Mouse (Mus musculus): Measurements from ENCODE around the gene Vrk3. TPM values are rescaled to one million over a fixed set of nuclear protein-coding genes. Genes with fewer than 3 reads are reported as not detected.
"Not testable (repeated sequence)": the region's sequence is repeated elsewhere in the genome, so short reads cannot be mapped to it uniquely, and the experiment has no call there.

Gene Vrk3
- 35.2 and 37.8 TPM in 2 replicates for polyA plus RNA-seq (2016; fragmentation: Nextera tagmentation; extraction: Ambion mirVana)

GRCm38 (mm10) chr7:44748101-44749044 lies at the start of gene Vrk3:
Vrk3 (plus strand) TSS chr7:44748413.
- peak within 1 kb of the TSS; percentile 63 for H3K4me3 ChIP-seq
- peaks cover 23% of the 10 kb centered on the region for H3K4me1 ChIP-seq
- no peaks in the 10 kb centered on the region for H3K9me3 ChIP-seq
- no peak within 1 kb of the TSS for H3K27ac ChIP-seq
- H3K27me3 ChIP-seq (replicated peaks) = no peaks in the 10 kb centered on the region
- under 1% methylated on average over 44 of the region's 44 CpGs for WGBS
- peak within 1 kb of the TSS; percentile 76 for H3K4me2 ChIP-seq (replicated peaks)
- H3K9ac ChIP-seq = peak within 1 kb of the TSS; percentile 59
- peaks cover 14% of the 10 kb centered on the region for H3K36me3 ChIP-seq
- ATAC-seq (ENCODE audit: low FRiP score, low read depth) = peak; percentile 96

GRCm38 (mm10) chr7:44701921-44702320 lies 46.3 kb upstream of the Vrk3 start:
- H3K27me3 ChIP-seq (replicated peaks) = no peaks in the 10 kb centered on the region
- no peak overlapping the region for H3K9ac ChIP-seq
- H3K4me1 ChIP-seq = 0 out of 2 replicates have a peak, but pooled peaks cover 6% of the 10 kb centered on the region
- no peak overlapping the region for H3K27ac ChIP-seq
- H3K4me2 ChIP-seq (replicated peaks) = no peak overlapping the region
- ATAC-seq (ENCODE audit: low FRiP score, low read depth) = peak; percentile 53; the same call in 1 of the 2 replicates
- 11% methylated on average over 6 of the region's 6 CpGs for WGBS
- no peak overlapping the region for H3K4me3 ChIP-seq
- no peaks in the 10 kb centered on the region for H3K9me3 ChIP-seq
- H3K36me3 ChIP-seq = no peaks in the 10 kb centered on the region

- Histone ChIP-seq H3K27me3 (replicated peaks) (no peaks in the 10 kb centered on the region), H3K27ac (no peak overlapping the region), H3K9ac (no peak overlapping the region), H3K4me3 (no peak overlapping the region), H3K36me3 (no peaks in the 10 kb centered on the region), H3K4me2 (replicated peaks) (no peak overlapping the region), H3K9me3 (no peaks in the 10 kb centered on the region), H3K4me1 (no peaks in the 10 kb centered on the region)
- no peak for ATAC-seq (ENCODE audit: low FRiP score, low read depth)
- WGBS = 84% methylated on average over 8 of the region's 8 CpGs
Measured at GRCm38 (mm10) chr7:44702985-44703384, 45.2 kb upstream of the Vrk3 start.

- Histone ChIP-seq H3K27me3 (replicated peaks) (no peaks in the 10 kb centered on the region), H3K9me3 (no peaks in the 10 kb centered on the region), H3K4me2 (replicated peaks) (no peak overlapping the region), H3K36me3 (no peaks in the 10 kb centered on the region), H3K9ac (no peak overlapping the region), H3K4me3 (no peak overlapping the region), H3K4me1 (no peaks in the 10 kb centered on the region), H3K27ac (no peak overlapping the region)
- WGBS = 62% methylated on average over 3 of the region's 3 CpGs
- ATAC-seq (ENCODE audit: low FRiP score, low read depth) = no peak
Measured at GRCm38 (mm10) chr7:44704363-44704762, 43.9 kb upstream of the Vrk3 start.

DNA sequence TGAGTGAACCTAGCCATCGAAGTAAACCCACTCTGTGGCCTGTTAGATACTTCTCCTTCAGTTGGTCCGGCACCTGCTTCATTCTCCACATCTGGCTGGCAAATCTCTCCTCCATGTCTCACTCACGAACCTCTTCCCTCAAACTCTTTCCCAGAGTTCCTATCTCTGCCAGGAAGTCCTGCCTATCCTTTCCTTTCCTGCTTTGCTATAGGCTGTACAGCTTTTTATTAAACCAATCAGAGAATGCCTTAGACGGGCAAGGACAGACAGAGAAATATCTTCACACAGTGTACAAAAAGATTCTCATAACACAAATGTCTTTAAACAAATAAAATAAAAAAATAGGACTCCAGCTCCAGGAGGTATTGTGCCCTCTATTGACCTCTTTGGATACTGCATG lies 43.1 kb upstream of the Vrk3 start:
- 86% methylated on average over 4 of the region's 4 CpGs for WGBS
- ATAC-seq (ENCODE audit: low FRiP score, low read depth) = no peak
- Histone ChIP-seq H3K9ac (no peak overlapping the region), H3K27me3 (replicated peaks) (no peaks in the 10 kb centered on the region), H3K27ac (no peak overlapping the region), H3K4me1 (no peaks in the 10 kb centered on the region), H3K4me3 (no peak overlapping the region), H3K36me3 (no peaks in the 10 kb centered on the region), H3K4me2 (replicated peaks) (no peak overlapping the region), H3K9me3 (no peaks in the 10 kb centered on the region)

GRCm38 (mm10) chr7:44706322-44706721 lies 41.9 kb upstream of the Vrk3 start:
- Histone ChIP-seq H3K36me3 (no peaks in the 10 kb centered on the region), H3K9me3 (no peaks in the 10 kb centered on the region), H3K4me1 (no peaks in the 10 kb centered on the region), H3K4me3 (no peak overlapping the region), H3K9ac (no peak overlapping the region), H3K27ac (no peak overlapping the region), H3K4me2 (replicated peaks) (no peak overlapping the region), H3K27me3 (replicated peaks) (no peaks in the 10 kb centered on the region)
- ATAC-seq (ENCODE audit: low FRiP score, low read depth) = no peak

DNA sequence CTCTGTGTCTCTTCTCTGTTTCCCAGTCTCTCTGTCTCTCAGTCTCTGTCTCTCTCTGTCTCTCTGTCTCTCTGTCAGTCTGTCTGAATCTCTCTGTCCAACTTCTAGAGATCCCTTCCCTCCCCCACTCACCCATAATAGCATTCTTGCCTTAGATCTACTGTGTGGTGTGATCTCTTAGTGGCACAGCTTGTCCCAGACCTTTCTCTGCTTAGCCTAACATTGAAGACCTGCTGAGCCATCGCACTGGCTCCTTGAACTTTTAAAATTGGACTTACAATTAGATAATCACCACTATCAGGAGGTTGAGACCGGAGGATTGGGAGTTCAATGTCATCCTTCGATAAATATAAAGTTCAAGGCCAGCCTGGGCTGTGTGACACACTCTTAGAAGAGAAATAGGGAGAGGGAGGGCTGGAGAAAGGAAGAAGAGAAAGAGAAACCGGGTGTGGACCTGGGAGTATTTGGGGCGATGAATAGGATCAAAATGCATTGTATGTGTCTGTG lies 41.0 kb upstream of the Vrk3 start:
- Histone ChIP-seq H3K9me3 (no peaks in the 10 kb centered on the region), H3K36me3 (no peaks in the 10 kb centered on the region), H3K4me3 (no peak overlapping the region), H3K4me2 (replicated peaks) (no peak overlapping the region), H3K27me3 (replicated peaks) (no peaks in the 10 kb centered on the region), H3K27ac (no peak overlapping the region), H3K9ac (no peak overlapping the region), H3K4me1 (no peaks in the 10 kb centered on the region)
- ATAC-seq (ENCODE audit: low FRiP score, low read depth) = no peak
- WGBS = 90% methylated on average over 5 of the region's 5 CpGs

- not testable (repeated sequence) for H3K36me3 ChIP-seq; H3K9ac ChIP-seq; ATAC-seq (ENCODE audit: low FRiP score, low read depth); H3K27me3 ChIP-seq (replicated peaks); H3K4me3 ChIP-seq; H3K4me1 ChIP-seq; H3K27ac ChIP-seq; H3K9me3 ChIP-seq; H3K4me2 ChIP-seq (replicated peaks)
- 86% methylated on average over 6 of the region's 6 CpGs for WGBS
Measured at GRCm38 (mm10) chr7:44708093-44708492, 40.1 kb upstream of the Vrk3 start.

GRCm38 (mm10) chr7:44708574-44708973 lies 39.6 kb upstream of the Vrk3 start, which contains the start of gene Izumo2:
Izumo2 (plus strand) TSS chr7:44708742.
- no peak for ATAC-seq (ENCODE audit: low FRiP score, low read depth)
- Histone ChIP-seq H3K4me2 (replicated peaks) (no peak within 1 kb of the TSS), H3K27me3 (replicated peaks) (no peaks in the 10 kb centered on the region), H3K36me3 (no peaks in the 10 kb centered on the region), H3K27ac (no peak within 1 kb of the TSS), H3K9me3 (no peaks in the 10 kb centered on the region), H3K4me1 (no peaks in the 10 kb centered on the region), H3K9ac (no peak within 1 kb of the TSS), H3K4me3 (no peak within 1 kb of the TSS)
- 78% methylated on average over 14 of the region's 14 CpGs for WGBS

- no peak overlapping the region for H3K27ac ChIP-seq
- H3K9me3 ChIP-seq = no peaks in the 10 kb centered on the region
- H3K4me2 ChIP-seq (replicated peaks) = no peak overlapping the region
- no peaks in the 10 kb centered on the region for H3K4me1 ChIP-seq
- H3K9ac ChIP-seq = no peak overlapping the region
- H3K36me3 ChIP-seq = no peaks in the 10 kb centered on the region
- H3K4me3 ChIP-seq = no peak overlapping the region
- 85% methylated on average over 5 of the region's 5 CpGs for WGBS
- no peaks in the 10 kb centered on the region for H3K27me3 ChIP-seq (replicated peaks)
- no peak for ATAC-seq (ENCODE audit: low FRiP score, low read depth)
Measured at GRCm38 (mm10) chr7:44709881-44710280, 38.3 kb upstream of the Vrk3 start.

DNA sequence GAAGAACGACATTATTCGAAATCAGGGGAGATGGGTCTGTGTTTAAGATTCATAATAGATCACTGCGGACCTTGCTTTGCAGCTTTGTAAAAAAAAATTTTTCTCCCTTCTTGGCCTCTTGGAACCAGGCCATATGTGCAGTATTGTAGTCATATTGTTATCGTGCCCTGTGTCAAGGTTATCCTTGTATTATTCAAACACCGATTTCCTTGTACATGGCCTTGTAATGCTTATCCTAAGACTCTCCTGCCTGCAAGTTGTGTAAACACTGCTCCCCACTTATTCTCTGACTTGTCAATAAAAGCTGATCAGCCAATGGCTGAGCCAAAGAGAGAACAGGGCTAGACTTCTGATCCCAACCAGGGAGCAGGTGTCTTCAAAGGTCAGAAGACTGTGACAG lies 26.2 kb upstream of the Vrk3 start:
- Histone ChIP-seq H3K36me3 (no peaks in the 10 kb centered on the region), H3K4me1 (no peaks in the 10 kb centered on the region), H3K9ac (no peak overlapping the region), H3K4me2 (replicated peaks) (no peak overlapping the region), H3K27ac (no peak overlapping the region), H3K9me3 (no peaks in the 10 kb centered on the region), H3K4me3 (no peak overlapping the region), H3K27me3 (replicated peaks) (no peaks in the 10 kb centered on the region; the same call in 1 of the 2 replicates)
- 89% methylated on average over 5 of the region's 5 CpGs for WGBS
- no peak for ATAC-seq (ENCODE audit: low FRiP score, low read depth)

GRCm38 (mm10) chr7:44724316-44724715 lies 23.9 kb upstream of the Vrk3 start:
- WGBS = 31% methylated on average over 7 of the region's 7 CpGs
- no peak for ATAC-seq (ENCODE audit: low FRiP score, low read depth)
- H3K9ac ChIP-seq = no peak overlapping the region
- no peaks in the 10 kb centered on the region; the same call in 1 of the 2 replicates for H3K27me3 ChIP-seq (replicated peaks)
- no peaks in the 10 kb centered on the region for H3K36me3 ChIP-seq
- no peak overlapping the region for H3K4me2 ChIP-seq (replicated peaks)
- no peak overlapping the region for H3K27ac ChIP-seq
- no peak overlapping the region for H3K4me3 ChIP-seq
- no peaks in the 10 kb centered on the region for H3K9me3 ChIP-seq
- H3K4me1 ChIP-seq = no peaks in the 10 kb centered on the region

Data from neural tube, embryonic 12.5 days (tissue).